Mouse (Mus musculus) embryonic facial prominence, embryonic 12.5 days (tissue): ENCODE data around the gene Wdr26. TPM values are rescaled to one million over a fixed set of nuclear protein-coding genes. Genes with fewer than 3 reads are reported as not detected.

Experiments
- ATAC-seq: fragments of 200-750 bp; cut with Nextera tagmentation; 2 replicates; pipeline ENCODE4 v1.8.0; 2017; ENCODE audit not compliant: insufficient number of reproducible peaks, insufficient read depth, low FRiP score, low TSS enrichment
- H3K27ac ChIP-seq: fragments of 300-500 bp; sonication (generic); 2 replicates; pipeline ENCODE4 v1.5.1; 2016; ENCODE audit warnings: mild to moderate bottlenecking
- H3K27me3 ChIP-seq: fragments of 300-500 bp; sonication (generic); 2 replicates; pipeline ENCODE4 v1.6.1; 2016; ENCODE audit warnings: mild to moderate bottlenecking, moderate library complexity
- H3K36me3 ChIP-seq: fragments of 300-500 bp; sonication (generic); 2 replicates; pipeline ENCODE4 v1.6.1; 2016; ENCODE audit warnings: mild to moderate bottlenecking
- H3K4me1 ChIP-seq: fragments of 300-500 bp; sonication (generic); 2 replicates; pipeline ENCODE4 v1.6.1; 2016
- H3K4me2 ChIP-seq: fragments of 300-500 bp; sonication (generic); replicated peaks from 2 replicates; pipeline ENCODE4 v1.6.1; 2016; ENCODE audit warnings: mild to moderate bottlenecking, moderate library complexity
- H3K4me3 ChIP-seq: fragments of 300-500 bp; sonication (generic); 2 replicates; pipeline ENCODE4 v1.5.1; 2016; ENCODE audit warnings: mild to moderate bottlenecking
- H3K9ac ChIP-seq: fragments of 300-500 bp; sonication (generic); 2 replicates; pipeline ENCODE4 v1.6.1; 2016; ENCODE audit warnings: mild to moderate bottlenecking, moderate library complexity
- H3K9me3 ChIP-seq: fragments of 300-500 bp; sonication (generic); 2 replicates; pipeline ENCODE4 v1.6.1; 2016; ENCODE audit warnings: mild to moderate bottlenecking, moderate library complexity
- WGBS: fragments of 180-500 bp; shearing (Covaris S2); methylation state at CpG from one replicate; pipeline ENCODE4 v1.1.7; 2016; 5-methylcytosine and 5-hydroxymethylcytosine counted together
- polyA plus RNA-seq: library from polyadenylated mRNA; unstranded; fragments of >200 nt; fragmentation: Nextera tagmentation; extraction: Ambion mirVana; gene quantifications from 2 replicates; pipeline ENCODE4 v1.2.1, GENCODE M21; 2016

Wdr26 gene
- polyA plus RNA-seq, 1 experiment from 2014 or later, result 42.2 TPM

- Histone ChIP-seq H3K27ac (no peak overlapping the region), H3K4me3 (no peak overlapping the region), H3K9ac (no peak overlapping the region), H3K4me2 (peak overlapping the region; percentile 26; the same call in 1 of the 2 replicates), H3K9me3 (no peaks in the 10 kb centered on the region), H3K36me3 (no peaks in the 10 kb centered on the region), H3K4me1 (peaks cover 7% of the 10 kb centered on the region), H3K27me3 (no peaks in the 10 kb centered on the region)
- ATAC-seq, result no peak
- 84% methylated on average over 6 of the region's 6 CpGs for WGBS
These were observed 21.9 kb upstream of the Wdr26 start for GRCm38 (mm10) chr1:181233734-181234133.

GRCm38 (mm10) chr1:181232307-181233027 is 20.7 kb upstream of the Wdr26 start:
- Histone ChIP-seq H3K27ac (no peak overlapping the region), H3K9me3 (no peaks in the 10 kb centered on the region), H3K4me2 (no peak overlapping the region), H3K36me3 (no peaks in the 10 kb centered on the region), H3K4me3 (no peak overlapping the region), H3K9ac (no peak overlapping the region), H3K4me1 (peaks cover 7% of the 10 kb centered on the region), H3K27me3 (no peaks in the 10 kb centered on the region)
- WGBS, result 21% methylated on average over 8 of the region's 8 CpGs
- ATAC-seq, result no peak

- no peak overlapping the region for H3K27ac ChIP-seq
- ATAC-seq, result no peak
- H3K9me3 ChIP-seq, result no peaks in the 10 kb centered on the region
- H3K36me3 ChIP-seq, result no peaks in the 10 kb centered on the region
- H3K9ac ChIP-seq, result no peak overlapping the region
- no peak overlapping the region for H3K4me3 ChIP-seq
- H3K4me1 ChIP-seq, result peaks cover 7% of the 10 kb centered on the region
- WGBS, result 83% methylated on average over 9 of the region's 9 CpGs
- no peaks in the 10 kb centered on the region for H3K27me3 ChIP-seq
- no peak overlapping the region for H3K4me2 ChIP-seq
These were observed 20.0 kb upstream of the Wdr26 start for GRCm38 (mm10) chr1:181231821-181232220.

GRCm38 (mm10) chr1:181231262-181231661 is 19.5 kb upstream of the Wdr26 start:
- Histone ChIP-seq H3K4me2 (no peak overlapping the region), H3K27me3 (no peaks in the 10 kb centered on the region), H3K36me3 (no peaks in the 10 kb centered on the region), H3K4me1 (peaks cover 7% of the 10 kb centered on the region), H3K9me3 (no peaks in the 10 kb centered on the region), H3K27ac (no peak overlapping the region), H3K4me3 (no peak overlapping the region), H3K9ac (no peak overlapping the region)
- WGBS, result 69% methylated on average over 7 of the region's 7 CpGs
- no peak for ATAC-seq

- H3K9me3 ChIP-seq, result no peaks in the 10 kb centered on the region
- WGBS, result 42% methylated on average over 10 of the region's 10 CpGs
- no peak overlapping the region for H3K4me2 ChIP-seq
- no peak overlapping the region for H3K4me3 ChIP-seq
- peaks cover 7% of the 10 kb centered on the region for H3K4me1 ChIP-seq
- no peaks in the 10 kb centered on the region for H3K27me3 ChIP-seq
- no peak overlapping the region for H3K27ac ChIP-seq
- H3K9ac ChIP-seq, result no peak overlapping the region
- no peak for ATAC-seq
- no peaks in the 10 kb centered on the region for H3K36me3 ChIP-seq
These were observed 18.9 kb upstream of the Wdr26 start for GRCm38 (mm10) chr1:181230731-181231148.

- Histone ChIP-seq H3K4me1 (peaks cover 3% of the 10 kb centered on the region), H3K27me3 (no peaks in the 10 kb centered on the region), H3K4me3 (no peak overlapping the region), H3K4me2 (no peak overlapping the region), H3K36me3 (no peaks in the 10 kb centered on the region), H3K27ac (no peak overlapping the region), H3K9ac (no peak overlapping the region), H3K9me3 (no peaks in the 10 kb centered on the region)
- no peak for ATAC-seq
- 80% methylated on average over 5 of the region's 5 CpGs for WGBS
These were observed 17.2 kb upstream of the Wdr26 start for GRCm38 (mm10) chr1:181229046-181229445.

- H3K9me3 ChIP-seq, result no peaks in the 10 kb centered on the region
- H3K9ac ChIP-seq, result no peak overlapping the region
- H3K4me1 ChIP-seq, result no peaks in the 10 kb centered on the region; the same call in 1 of the 2 replicates
- no peak overlapping the region for H3K4me3 ChIP-seq
- 71% methylated on average over 5 of the region's 5 CpGs for WGBS
- H3K36me3 ChIP-seq, result no peaks in the 10 kb centered on the region
- H3K4me2 ChIP-seq, result no peak overlapping the region
- no peak for ATAC-seq
- no peaks in the 10 kb centered on the region for H3K27me3 ChIP-seq
- no peak overlapping the region for H3K27ac ChIP-seq
These were observed 16.8 kb upstream of the Wdr26 start for GRCm38 (mm10) chr1:181228591-181228990.

GRCm38 (mm10) chr1:181227804-181228203 is 16.0 kb upstream of the Wdr26 start:
- no peak overlapping the region for H3K27ac ChIP-seq
- H3K4me2 ChIP-seq, result no peak overlapping the region
- no peak overlapping the region for H3K4me3 ChIP-seq
- ATAC-seq, result no peak
- H3K9me3 ChIP-seq, result no peaks in the 10 kb centered on the region
- H3K36me3 ChIP-seq, result no peaks in the 10 kb centered on the region
- WGBS, result 73% methylated on average over 11 of the region's 11 CpGs
- H3K4me1 ChIP-seq, result no peaks in the 10 kb centered on the region; the same call in 1 of the 2 replicates
- no peak overlapping the region for H3K9ac ChIP-seq
- no peaks in the 10 kb centered on the region for H3K27me3 ChIP-seq

- Histone ChIP-seq H3K36me3 (no peaks in the 10 kb centered on the region), H3K4me3 (no peak overlapping the region), H3K4me1 (no peaks in the 10 kb centered on the region; the same call in 1 of the 2 replicates), H3K4me2 (no peak overlapping the region), H3K9ac (no peak overlapping the region), H3K27me3 (no peaks in the 10 kb centered on the region), H3K27ac (no peak overlapping the region), H3K9me3 (no peaks in the 10 kb centered on the region)
- ATAC-seq, result no peak
- 69% methylated on average over 11 of the region's 11 CpGs for WGBS
These were observed 15.0 kb upstream of the Wdr26 start for GRCm38 (mm10) chr1:181226850-181227249.

GRCm38 (mm10) chr1:181225281-181225680 is 13.5 kb upstream of the Wdr26 start:
- H3K9me3 ChIP-seq, result no peaks in the 10 kb centered on the region
- H3K4me2 ChIP-seq, result no peak overlapping the region
- no peaks in the 10 kb centered on the region; the same call in 1 of the 2 replicates for H3K4me1 ChIP-seq
- no peaks in the 10 kb centered on the region for H3K27me3 ChIP-seq
- 74% methylated on average over 5 of the region's 5 CpGs for WGBS
- no peak for ATAC-seq
- no peak overlapping the region for H3K9ac ChIP-seq
- H3K4me3 ChIP-seq, result no peak overlapping the region
- H3K36me3 ChIP-seq, result no peaks in the 10 kb centered on the region
- H3K27ac ChIP-seq, result no peak overlapping the region

- Histone ChIP-seq H3K27me3 (no peaks in the 10 kb centered on the region), H3K4me2 (no peak overlapping the region), H3K9ac (no peak overlapping the region), H3K4me3 (no peak overlapping the region), H3K4me1 (no peaks in the 10 kb centered on the region), H3K27ac (no peak overlapping the region), H3K36me3 (no peaks in the 10 kb centered on the region), H3K9me3 (no peaks in the 10 kb centered on the region)
- ATAC-seq, result no peak
- WGBS, result 20% methylated on average over 1 of the region's 1 CpGs
These were observed 10.2 kb upstream of the Wdr26 start for GRCm38 (mm10) chr1:181222041-181222440.

- Histone ChIP-seq H3K9me3 (no peaks in the 10 kb centered on the region), H3K9ac (no peak overlapping the region), H3K4me3 (no peak overlapping the region), H3K4me1 (peaks cover 8% of the 10 kb centered on the region; the same call in 1 of the 2 replicates), H3K27ac (no peak overlapping the region), H3K36me3 (no peaks in the 10 kb centered on the region), H3K4me2 (no peak overlapping the region), H3K27me3 (no peaks in the 10 kb centered on the region)
- no peak for ATAC-seq
- WGBS, result 60% methylated on average over 4 of the region's 4 CpGs
These were observed 4.5 kb upstream of the Wdr26 start for GRCm38 (mm10) chr1:181216315-181216714.
